Mouse (Mus musculus) brain, embryonic 14.5 days (tissue): ENCODE results near the gene Irs1.

Experiments
- CTCF ChIP-seq: fragments of 200-500 bp; IDR thresholded peaks from 2 replicates; pipeline ENCODE4 v1.5.1; 2012; ENCODE audit warnings: inconsistent platforms, mild to moderate bottlenecking, moderate library complexity, borderline replicate concordance; ENCODE audit not compliant: insufficient read depth, insufficient read length; ENCODE audit errors: extremely low read depth
- POLR2A ChIP-seq: fragments of 200-500 bp; IDR thresholded peaks from 2 replicates; pipeline ENCODE4 v1.6.1; 2012; ENCODE audit warnings: mild to moderate bottlenecking, inconsistent platforms, borderline replicate concordance; ENCODE audit not compliant: poor library complexity, insufficient read depth, insufficient read length, severe bottlenecking; ENCODE audit errors: extremely low read depth

GRCm38 (mm10) chr1:82326120-82326519 lies 34.9 kb upstream of the Irs1 start:
- no peak for TF ChIP-seq CTCF
- no peak for TF ChIP-seq POLR2A
